Mouse (Mus musculus): ENCODE measurements around the gene Sccpdh. TPM values are rescaled to one million over a fixed set of nuclear protein-coding genes. Genes with fewer than 3 reads are reported as not detected.

The Sccpdh gene
- polyA plus RNA-seq (2012; rRNA removed), result 1.9 and 3.0 TPM in 2 replicates

DNA sequence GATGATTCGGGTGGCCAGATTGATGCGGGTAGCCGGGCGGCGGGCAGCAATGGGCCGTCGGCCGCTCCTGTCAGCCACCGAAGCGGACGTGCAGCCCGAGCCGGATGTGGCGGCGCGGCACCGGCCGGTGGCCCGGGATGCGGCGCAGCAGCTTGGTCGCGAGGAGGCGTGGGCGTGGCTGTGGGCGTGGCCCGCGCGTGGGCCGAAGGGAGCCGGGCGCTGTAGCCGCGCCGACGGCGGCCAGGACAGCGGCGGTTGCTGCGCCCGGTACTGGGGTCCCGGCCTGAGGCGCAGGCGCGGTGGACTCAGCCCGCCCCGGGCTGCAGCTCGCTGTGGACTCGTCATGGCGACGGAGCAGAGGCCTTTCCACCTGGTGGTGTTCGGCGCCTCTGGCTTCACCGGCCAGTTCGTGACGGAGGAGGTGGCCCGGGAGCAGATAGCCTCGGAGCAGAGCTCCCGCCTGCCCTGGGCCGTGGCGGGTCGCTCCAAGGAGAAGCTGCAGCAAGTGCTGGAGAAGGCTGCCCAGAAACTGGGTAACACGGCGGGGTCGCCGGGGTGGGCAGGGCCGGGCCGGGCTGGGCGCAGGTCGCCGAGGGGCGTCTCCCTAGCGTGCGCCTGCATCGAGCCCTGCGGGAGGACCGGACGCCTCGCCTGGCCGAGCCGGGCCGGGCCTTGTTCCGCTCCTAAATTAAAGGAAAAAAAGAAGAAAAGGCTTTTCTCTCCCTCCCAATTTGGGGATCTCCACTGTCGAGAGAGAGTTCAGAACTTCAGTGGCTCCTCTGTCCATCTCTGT is at the start of gene Sccpdh:
TSS of gene Sccpdh (plus strand) at position 198 of the 793 bp plus-strand sequence.
- TF ChIP-seq POLR2A (IDR thresholded peaks at IDR 0.05; ENCODE audit: control insufficient read depth, extremely low read depth, insufficient read depth, low read length, poor library complexity), result no peak
- no peak for TF ChIP-seq CTCF (IDR thresholded peaks at IDR 0.05; ENCODE audit: borderline replicate concordance, control insufficient read depth, extremely low read depth, insufficient read depth, low read length, poor library complexity)
- H3K27me3 ChIP-seq (ENCODE audit: control insufficient read depth, insufficient read depth, low read length), result peaks cover 2% of the 10 kb centered on the region; the same call in 1 of the 2 replicates
- peak; percentile 80 for DNase-seq
- under 1% methylated on average over 84 of the region's 84 CpGs for WGBS
- H3K27ac ChIP-seq (ENCODE audit: control insufficient read depth, insufficient read depth, low read length), result no peak within 1 kb of the TSS
- peaks cover 4% of the 10 kb centered on the region; the same call in 1 of the 2 replicates for H3K4me1 ChIP-seq (replicated peaks; ENCODE audit: control insufficient read depth, insufficient read depth, low read length)
- no peaks in the 10 kb centered on the region for H3K36me3 ChIP-seq (ENCODE audit: control insufficient read depth, insufficient read depth, low read length)
- peak within 1 kb of the TSS; percentile 48 for H3K4me3 ChIP-seq (ENCODE audit: control insufficient read depth, insufficient read depth, low read length)

DNA sequence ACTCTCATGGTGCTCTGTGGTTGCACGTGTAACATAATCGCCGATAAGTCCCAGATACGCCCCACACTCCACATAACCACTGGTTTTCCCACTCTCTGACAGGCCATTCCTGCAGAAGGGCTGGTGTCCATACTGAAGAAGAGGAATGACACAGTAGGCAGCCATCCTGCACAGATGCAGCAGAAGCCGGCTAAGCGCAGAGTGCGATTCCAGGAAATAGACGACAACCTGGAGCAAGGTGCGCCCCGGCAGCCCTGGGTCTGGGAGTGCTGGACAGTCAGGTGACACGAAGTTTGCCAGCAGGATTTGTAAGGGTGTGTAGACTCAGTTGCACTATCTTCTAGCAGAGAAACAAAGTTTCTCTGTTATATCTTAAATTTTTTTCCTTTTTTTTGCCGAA is 45.3 kb upstream of the Sccpdh start:
- 97% methylated on average over 12 of the region's 12 CpGs for WGBS
- H3K4me3 ChIP-seq (ENCODE audit: control insufficient read depth, insufficient read depth, low read length), result no peak overlapping the region
- H3K4me1 ChIP-seq (replicated peaks; ENCODE audit: control insufficient read depth, insufficient read depth, low read length), result no peaks in the 10 kb centered on the region
- H3K27me3 ChIP-seq (ENCODE audit: control insufficient read depth, insufficient read depth, low read length), result no peaks in the 10 kb centered on the region
- no peak for TF ChIP-seq CTCF (IDR thresholded peaks at IDR 0.05; ENCODE audit: borderline replicate concordance, control insufficient read depth, extremely low read depth, insufficient read depth, low read length, poor library complexity)
- TF ChIP-seq POLR2A (IDR thresholded peaks at IDR 0.05; ENCODE audit: control insufficient read depth, extremely low read depth, insufficient read depth, low read length, poor library complexity), result no peak
- no peak overlapping the region for H3K27ac ChIP-seq (ENCODE audit: control insufficient read depth, insufficient read depth, low read length)
- no peak for DNase-seq
- H3K36me3 ChIP-seq (ENCODE audit: control insufficient read depth, insufficient read depth, low read length), result peaks cover 15% of the 10 kb centered on the region

DNA sequence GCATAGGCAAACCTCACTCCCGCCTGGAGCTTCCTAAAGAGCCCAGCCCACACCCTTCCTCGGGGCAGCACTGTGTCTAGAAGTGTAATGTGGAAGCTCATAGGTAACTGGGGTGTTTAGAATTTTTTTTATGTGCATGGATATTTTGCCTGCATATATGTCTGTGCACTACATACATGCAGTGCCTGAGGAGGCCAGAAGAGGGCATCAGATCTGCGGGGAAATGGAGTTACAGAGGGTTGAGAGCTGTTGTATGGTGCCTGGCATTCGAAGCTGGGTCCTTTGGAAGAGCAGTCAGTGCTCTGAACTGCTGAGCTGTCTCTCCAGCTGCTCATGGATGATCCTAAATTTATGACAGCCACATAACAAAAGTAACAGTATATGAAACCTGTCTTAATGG is 44.4 kb upstream of the Sccpdh start:
- H3K27ac ChIP-seq (ENCODE audit: control insufficient read depth, insufficient read depth, low read length), result no peak overlapping the region
- H3K27me3 ChIP-seq (ENCODE audit: control insufficient read depth, insufficient read depth, low read length), result no peaks in the 10 kb centered on the region
- TF ChIP-seq POLR2A (IDR thresholded peaks at IDR 0.05; ENCODE audit: control insufficient read depth, extremely low read depth, insufficient read depth, low read length, poor library complexity) (no peak), CTCF (IDR thresholded peaks at IDR 0.05; ENCODE audit: borderline replicate concordance, control insufficient read depth, extremely low read depth, insufficient read depth, low read length, poor library complexity) (peak; percentile 47; the same call in 1 of the 2 replicates)
- no peaks in the 10 kb centered on the region for H3K4me1 ChIP-seq (replicated peaks; ENCODE audit: control insufficient read depth, insufficient read depth, low read length)
- 60% methylated on average over 4 of the region's 4 CpGs for WGBS
- H3K36me3 ChIP-seq (ENCODE audit: control insufficient read depth, insufficient read depth, low read length), result peaks cover 15% of the 10 kb centered on the region
- DNase-seq, result peak; percentile 64
- H3K4me3 ChIP-seq (ENCODE audit: control insufficient read depth, insufficient read depth, low read length), result no peak overlapping the region

DNA sequence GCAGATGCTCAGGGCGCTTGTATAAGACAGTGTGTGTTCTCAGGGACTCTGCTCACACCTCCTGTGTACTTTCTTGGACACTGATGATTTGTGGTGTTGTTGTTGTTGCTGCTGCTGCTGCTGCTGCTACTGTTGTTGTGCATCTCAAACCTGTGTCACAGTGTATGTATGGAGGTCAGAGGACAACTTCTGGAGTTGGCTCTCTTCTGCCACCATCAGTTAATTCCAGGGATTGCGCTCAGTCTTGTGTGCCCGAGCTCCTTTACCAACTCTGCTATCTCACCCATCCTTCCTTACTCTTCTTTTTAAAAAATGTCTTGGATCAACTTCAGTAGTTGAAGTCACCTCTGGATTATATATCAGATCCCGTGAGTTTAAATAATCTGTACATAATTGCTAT is 43.7 kb upstream of the Sccpdh start:
- Histone ChIP-seq H3K4me3 (ENCODE audit: control insufficient read depth, insufficient read depth, low read length) (no peak overlapping the region), H3K27ac (ENCODE audit: control insufficient read depth, insufficient read depth, low read length) (no peak overlapping the region), H3K27me3 (ENCODE audit: control insufficient read depth, insufficient read depth, low read length) (no peaks in the 10 kb centered on the region), H3K4me1 (replicated peaks; ENCODE audit: control insufficient read depth, insufficient read depth, low read length) (no peaks in the 10 kb centered on the region), H3K36me3 (ENCODE audit: control insufficient read depth, insufficient read depth, low read length) (peaks cover 15% of the 10 kb centered on the region)
- peak; percentile 63 for DNase-seq
- WGBS, result 84% methylated on average over 4 of the region's 4 CpGs
- TF ChIP-seq POLR2A (IDR thresholded peaks at IDR 0.05; ENCODE audit: control insufficient read depth, extremely low read depth, insufficient read depth, low read length, poor library complexity) (no peak), CTCF (IDR thresholded peaks at IDR 0.05; ENCODE audit: borderline replicate concordance, control insufficient read depth, extremely low read depth, insufficient read depth, low read length, poor library complexity) (no peak)

DNA sequence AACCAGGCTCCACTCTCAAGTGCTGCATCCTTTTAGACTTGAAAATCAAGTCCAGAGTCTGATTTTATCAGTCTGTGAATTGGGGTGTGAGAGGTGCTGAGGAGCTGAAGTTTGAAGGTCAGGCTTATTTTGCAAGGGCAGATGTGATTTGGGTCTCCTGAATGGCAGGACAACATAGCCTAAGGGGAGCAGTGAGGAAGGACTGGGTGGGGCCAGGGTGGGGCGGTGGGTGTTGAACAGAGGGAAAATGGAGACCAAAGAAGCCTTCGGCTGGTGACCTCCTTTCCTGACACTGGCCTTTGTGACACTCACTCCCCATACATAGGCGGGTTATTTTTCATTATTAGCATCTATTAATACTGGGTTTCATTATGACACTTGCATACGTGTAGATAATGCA is 40.2 kb upstream of the Sccpdh start:
- WGBS, result 95% methylated on average over 4 of the region's 4 CpGs
- H3K27me3 ChIP-seq (ENCODE audit: control insufficient read depth, insufficient read depth, low read length), result no peaks in the 10 kb centered on the region

DNA sequence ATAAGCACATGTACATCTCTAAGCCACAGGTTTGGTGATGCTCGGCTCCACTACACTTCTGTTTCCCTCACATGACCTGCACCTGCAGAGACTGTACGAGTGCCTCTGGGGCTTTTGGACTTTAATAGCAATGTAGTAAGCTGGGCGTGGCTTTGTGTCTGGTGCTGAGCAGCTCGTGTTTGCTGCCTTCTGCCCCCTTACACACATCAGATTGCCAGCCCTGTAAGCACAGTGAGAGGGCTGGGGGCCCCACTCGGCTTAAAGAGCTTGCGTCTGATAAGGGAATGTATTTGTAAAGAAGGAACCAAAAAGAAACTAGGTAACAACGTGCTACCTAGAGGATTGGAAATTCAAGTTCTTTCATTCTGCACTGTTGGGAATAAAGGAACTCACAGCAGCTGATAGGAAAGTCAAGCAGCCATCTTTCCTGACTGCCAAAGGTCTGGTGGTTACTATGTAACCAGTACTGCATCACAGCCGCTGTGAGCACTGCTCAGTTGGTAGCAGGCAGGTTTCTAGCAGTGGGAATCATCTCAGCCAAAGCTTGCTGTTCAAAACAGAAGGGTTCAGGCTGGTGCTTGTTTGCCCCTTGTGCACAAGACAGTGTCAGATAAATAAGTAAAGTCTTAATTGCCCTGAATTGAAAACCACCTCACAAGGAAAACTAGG is 39.4 kb upstream of the Sccpdh start:
- Histone ChIP-seq H3K4me1 (replicated peaks; ENCODE audit: control insufficient read depth, insufficient read depth, low read length) (no peaks in the 10 kb centered on the region), H3K36me3 (ENCODE audit: control insufficient read depth, insufficient read depth, low read length) (peaks cover 15% of the 10 kb centered on the region), H3K4me3 (ENCODE audit: control insufficient read depth, insufficient read depth, low read length) (no peak overlapping the region), H3K27me3 (ENCODE audit: control insufficient read depth, insufficient read depth, low read length) (no peaks in the 10 kb centered on the region), H3K27ac (ENCODE audit: control insufficient read depth, insufficient read depth, low read length) (no peak overlapping the region)
- WGBS, result 72% methylated on average over 8 of the region's 8 CpGs
- no peak for DNase-seq
- TF ChIP-seq CTCF (IDR thresholded peaks at IDR 0.05; ENCODE audit: borderline replicate concordance, control insufficient read depth, extremely low read depth, insufficient read depth, low read length, poor library complexity), result no peak
- TF ChIP-seq POLR2A (IDR thresholded peaks at IDR 0.05; ENCODE audit: control insufficient read depth, extremely low read depth, insufficient read depth, low read length, poor library complexity), result no peak

More for the DNA sequence above, 40.2 kb upstream of the Sccpdh start:
- no peak for TF ChIP-seq POLR2A (IDR thresholded peaks at IDR 0.05; ENCODE audit: control insufficient read depth, extremely low read depth, insufficient read depth, low read length, poor library complexity)
- TF ChIP-seq CTCF (IDR thresholded peaks at IDR 0.05; ENCODE audit: borderline replicate concordance, control insufficient read depth, extremely low read depth, insufficient read depth, low read length, poor library complexity), result no peak
- no peaks in the 10 kb centered on the region for H3K4me1 ChIP-seq (replicated peaks; ENCODE audit: control insufficient read depth, insufficient read depth, low read length)
- no peak for DNase-seq
- no peak overlapping the region for H3K27ac ChIP-seq (ENCODE audit: control insufficient read depth, insufficient read depth, low read length)
- peaks cover 15% of the 10 kb centered on the region for H3K36me3 ChIP-seq (ENCODE audit: control insufficient read depth, insufficient read depth, low read length)
- H3K4me3 ChIP-seq (ENCODE audit: control insufficient read depth, insufficient read depth, low read length), result no peak overlapping the region
